Mouse (Mus musculus): ENCODE data around the gene Ddx4.

Ddx4 gene

GRCm38 (mm10) chr13:112553304-112553703, 99.0 kb downstream of the Ddx4 start:
- DNase-seq (ENCODE audit: low spot score) = no peak

- DNase-seq (ENCODE audit: low spot score) = no peak
Measured at GRCm38 (mm10) chr13:112551641-112552548, 100.4 kb downstream of the Ddx4 start.

All from yolk sac, embryonic 10.5 days (tissue).